Mouse (Mus musculus): Measurements from ENCODE around the gene Sigirr.

GRCm38 (mm10) chr7:141123517-141123856 is 23.1 kb upstream of the Sigirr start:
- TF ChIP-seq GATA1 (IDR thresholded peaks at IDR 0.05; ENCODE audit: low read depth, low read length): no peak
- no peak for TF ChIP-seq E2F4 (IDR thresholded peaks at IDR 0.05; ENCODE audit: borderline replicate concordance, low read depth, low read length)
- no peak for TF ChIP-seq CTCF (IDR thresholded peaks at IDR 0.05 in 2 of 3, conservative IDR thresholded peaks at IDR 0.05 in 1 of 3; ENCODE audit: control insufficient read depth in 1 of 3, insufficient read depth in 1 of 3, low read depth in 2 of 3, low read length in 3 of 3, poor library complexity in 1 of 3, severe bottlenecking in 1 of 3)
- TF ChIP-seq POLR2A (IDR thresholded peaks at IDR 0.05; ENCODE audit: control insufficient read depth in 1 of 2, insufficient read depth in 1 of 2, low read depth in 1 of 2, low read length in 2 of 2, poor library complexity in 1 of 2): no peak
- no peak for TF ChIP-seq CHD2 (IDR thresholded peaks at IDR 0.05; ENCODE audit: low read length)
- no peak for TF ChIP-seq MAFK (IDR thresholded peaks at IDR 0.05; ENCODE audit: borderline replicate concordance, low read depth, low read length)
- no peak for TF ChIP-seq POLR2AphosphoS2 (IDR thresholded peaks at IDR 0.05; ENCODE audit: low read length)
- TF ChIP-seq ELF1 (IDR thresholded peaks at IDR 0.05; ENCODE audit: low read depth, low read length): no peak
- no peak for TF ChIP-seq ZNF384 (IDR thresholded peaks at IDR 0.05; ENCODE audit: low read depth, low read length)
